Mouse (Mus musculus): ENCODE measurements around the gene Brd3os. TPM values are rescaled to one million over a fixed set of nuclear protein-coding genes. Genes with fewer than 3 reads are reported as not detected.

Gene Brd3os
- polyA plus RNA-seq, 1 experiment, result 5.5 TPM

DNA sequence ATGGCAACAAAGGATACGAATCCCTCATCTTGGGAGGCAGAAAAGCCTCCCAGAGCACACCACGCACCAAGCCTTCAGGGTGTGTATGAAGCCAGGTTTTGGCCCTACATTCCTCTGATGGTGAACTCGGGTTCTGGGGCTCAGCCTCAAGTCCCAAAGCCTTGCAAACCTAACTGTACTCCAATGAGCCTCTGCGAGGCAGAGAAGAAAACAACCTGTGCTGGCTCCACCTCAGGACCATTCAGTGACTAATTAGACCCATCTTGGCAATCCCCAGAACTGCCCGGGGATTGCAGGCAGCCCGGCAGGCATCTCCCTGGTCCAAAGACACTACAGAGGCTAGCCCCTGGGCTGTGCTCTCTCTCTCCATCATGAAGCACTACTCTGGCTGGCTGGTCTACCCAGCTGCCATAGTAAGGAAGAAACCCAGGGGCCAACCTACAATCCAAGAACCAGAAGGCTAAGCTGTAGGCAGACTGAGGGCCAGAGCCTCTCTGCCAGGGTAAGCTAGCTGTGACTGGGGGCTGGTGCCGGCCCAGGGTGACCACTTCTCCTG, 29.8 kb upstream of the Brd3os start:
- no peak overlapping the region for H3K4me3 ChIP-seq (ENCODE audit: insufficient read depth, poor library complexity, severe bottlenecking)
- H3K36me3 ChIP-seq (ENCODE audit: control insufficient read depth, insufficient read depth), result no peaks in the 10 kb centered on the region
- no peaks in the 10 kb centered on the region for H3K27me3 ChIP-seq (ENCODE audit: control insufficient read depth, insufficient read depth, insufficient read length)
- H3K79me2 ChIP-seq (ENCODE audit: control insufficient read depth, insufficient read depth), result peaks cover 100% of the 10 kb centered on the region
- no peak for TF ChIP-seq CEBPB (IDR thresholded peaks at IDR 0.05; ENCODE audit: low read depth)
- peaks cover 42% of the 10 kb centered on the region for H3K79me3 ChIP-seq (ENCODE audit: low read depth)
- no peak overlapping the region for H3ac ChIP-seq (ENCODE audit: control insufficient read depth, insufficient read length, low read depth)

DNA sequence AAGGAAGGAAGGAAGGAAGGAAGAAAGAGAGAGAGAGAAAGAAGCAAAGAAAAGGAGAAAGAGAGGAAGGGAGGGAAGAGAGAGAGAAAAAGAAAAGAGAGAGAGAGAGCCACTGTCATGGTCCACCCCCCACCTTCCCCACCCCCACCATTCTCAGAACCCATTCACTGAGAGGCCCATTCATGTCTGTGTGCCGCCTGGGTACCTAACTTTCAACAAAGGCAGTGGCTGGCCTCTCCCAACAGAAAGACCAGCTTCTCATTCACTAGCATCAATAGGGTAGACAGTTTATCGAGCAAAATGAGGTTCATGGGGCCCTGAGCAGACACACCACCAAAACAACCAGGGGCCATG, 28.6 kb upstream of the Brd3os start:
- H3K79me3 ChIP-seq (ENCODE audit: low read depth), result peaks cover 41% of the 10 kb centered on the region
- no peaks in the 10 kb centered on the region for H3K27me3 ChIP-seq (ENCODE audit: control insufficient read depth, insufficient read depth, insufficient read length)
- peak overlapping the region; percentile 46 for H3ac ChIP-seq (ENCODE audit: control insufficient read depth, insufficient read length, low read depth)
- no peak overlapping the region for H3K4me3 ChIP-seq (ENCODE audit: insufficient read depth, poor library complexity, severe bottlenecking)
- TF ChIP-seq USF1 (IDR thresholded peaks at IDR 0.05; ENCODE audit: low read depth) (no peak), FOSL1 (IDR thresholded peaks at IDR 0.05; ENCODE audit: insufficient read depth, low read length, poor library complexity, severe bottlenecking) (no peak), MAX (IDR thresholded peaks at IDR 0.05) (no peak), CEBPB (IDR thresholded peaks at IDR 0.05; ENCODE audit: low read depth) (no peak), CTCF (IDR thresholded peaks at IDR 0.05; ENCODE audit: control insufficient read depth, insufficient read depth, insufficient read length) (no peak), MYOD1 (IDR thresholded peaks at IDR 0.05; ENCODE audit: control insufficient read depth, insufficient read length, low read depth) (no peak), MYOG (IDR thresholded peaks at IDR 0.05; ENCODE audit: control insufficient read depth, extremely low read depth, insufficient read length) (no peak)
- no peaks in the 10 kb centered on the region for H3K36me3 ChIP-seq (ENCODE audit: control insufficient read depth, insufficient read depth)
- H3K79me2 ChIP-seq (ENCODE audit: control insufficient read depth, insufficient read depth), result peaks cover 100% of the 10 kb centered on the region

DNA sequence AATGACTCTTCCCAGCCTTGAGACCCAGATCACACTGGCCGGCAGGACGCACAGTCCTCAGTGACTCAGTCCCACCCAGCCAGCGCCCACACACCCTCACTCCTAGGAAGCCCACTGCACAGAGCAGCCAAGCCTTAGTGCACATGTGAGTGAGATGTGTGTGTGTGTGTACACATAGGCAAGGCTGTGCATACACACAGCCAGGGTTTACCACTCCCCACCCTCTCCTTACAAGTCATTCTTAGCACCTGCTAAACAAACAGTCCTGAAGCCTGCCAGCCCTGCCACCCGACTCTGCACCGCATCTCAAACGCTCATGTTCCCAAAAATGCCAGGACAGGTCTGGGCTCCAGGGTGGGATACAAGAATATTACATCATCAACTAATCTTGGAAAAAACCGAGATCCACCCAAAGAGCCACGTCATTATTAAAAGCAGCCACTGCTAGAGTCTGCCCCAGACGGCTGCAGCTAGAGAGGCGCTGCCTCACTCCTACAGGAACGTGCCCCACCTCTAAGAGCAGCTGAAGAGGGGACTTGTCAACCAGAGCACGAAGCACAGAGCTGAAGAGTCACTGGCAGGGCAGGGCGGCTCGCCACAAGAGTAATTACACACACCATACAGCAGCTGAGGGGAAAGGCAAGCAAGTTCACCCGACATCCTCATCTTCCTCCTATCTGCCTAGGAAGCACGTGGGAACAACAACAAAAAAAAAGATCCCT, 28.0 kb upstream of the Brd3os start:
- H3K36me3 ChIP-seq (ENCODE audit: control insufficient read depth, insufficient read depth), result no peaks in the 10 kb centered on the region
- peaks cover 40% of the 10 kb centered on the region for H3K79me3 ChIP-seq (ENCODE audit: low read depth)
- H3K79me2 ChIP-seq (ENCODE audit: control insufficient read depth, insufficient read depth), result peaks cover 100% of the 10 kb centered on the region
- no peak overlapping the region for H3K4me3 ChIP-seq (ENCODE audit: insufficient read depth, poor library complexity, severe bottlenecking)
- TF ChIP-seq CEBPB (IDR thresholded peaks at IDR 0.05; ENCODE audit: low read depth), result no peak
- peak; percentile 53 for TF ChIP-seq MYOD1 (IDR thresholded peaks at IDR 0.05; ENCODE audit: control insufficient read depth, insufficient read length, low read depth)
- no peak for TF ChIP-seq FOSL1 (IDR thresholded peaks at IDR 0.05; ENCODE audit: insufficient read depth, low read length, poor library complexity, severe bottlenecking)
- no peaks in the 10 kb centered on the region for H3K27me3 ChIP-seq (ENCODE audit: control insufficient read depth, insufficient read depth, insufficient read length)
- peak overlapping the region; percentile 46 for H3ac ChIP-seq (ENCODE audit: control insufficient read depth, insufficient read length, low read depth)

DNA sequence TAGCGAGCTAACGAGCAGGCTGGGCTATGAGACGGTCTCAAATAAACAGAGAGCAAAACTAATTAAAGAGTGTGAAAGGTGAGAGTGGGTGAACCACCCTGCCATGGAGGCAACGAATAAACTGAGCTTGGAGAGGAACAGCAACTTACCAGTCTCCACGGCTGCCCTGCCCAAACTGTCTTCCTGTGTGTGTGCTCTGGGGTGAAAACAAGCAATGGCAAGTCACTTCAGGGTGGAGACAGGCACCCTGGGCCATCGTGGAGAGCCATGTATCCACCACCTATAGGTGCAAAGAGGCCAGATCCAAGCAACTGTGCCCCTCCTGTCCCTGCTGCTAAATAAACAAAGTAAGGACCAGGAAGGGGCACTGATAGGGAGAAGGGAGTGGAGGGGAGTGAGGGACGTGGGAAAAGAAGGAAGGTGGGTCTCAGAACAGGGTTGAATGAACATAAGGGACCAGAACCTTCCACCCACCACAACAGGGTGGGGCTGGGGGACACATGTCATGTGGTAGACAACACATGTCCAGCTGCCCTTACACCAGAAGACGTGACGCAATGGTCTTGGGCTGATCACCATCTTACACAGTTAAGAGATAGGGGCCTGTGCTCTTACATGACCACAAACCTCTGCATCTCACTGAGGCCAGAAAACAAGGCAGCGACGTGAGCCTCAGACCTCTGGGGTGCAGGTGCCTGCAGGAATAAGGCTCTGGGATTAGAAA, 26.9 kb upstream of the Brd3os start:
- H3K79me3 ChIP-seq (ENCODE audit: low read depth), result peaks cover 42% of the 10 kb centered on the region
- H3ac ChIP-seq (ENCODE audit: control insufficient read depth, insufficient read length, low read depth), result no peak overlapping the region
- no peaks in the 10 kb centered on the region for H3K36me3 ChIP-seq (ENCODE audit: control insufficient read depth, insufficient read depth)
- peaks cover 100% of the 10 kb centered on the region for H3K79me2 ChIP-seq (ENCODE audit: control insufficient read depth, insufficient read depth)
- TF ChIP-seq CTCF (IDR thresholded peaks at IDR 0.05; ENCODE audit: control insufficient read depth, insufficient read depth, insufficient read length), result no peak
- TF ChIP-seq CEBPB (IDR thresholded peaks at IDR 0.05; ENCODE audit: low read depth), result peak; percentile 20
- no peaks in the 10 kb centered on the region for H3K27me3 ChIP-seq (ENCODE audit: control insufficient read depth, insufficient read depth, insufficient read length)
- no peak overlapping the region for H3K4me3 ChIP-seq (ENCODE audit: insufficient read depth, poor library complexity, severe bottlenecking)

DNA sequence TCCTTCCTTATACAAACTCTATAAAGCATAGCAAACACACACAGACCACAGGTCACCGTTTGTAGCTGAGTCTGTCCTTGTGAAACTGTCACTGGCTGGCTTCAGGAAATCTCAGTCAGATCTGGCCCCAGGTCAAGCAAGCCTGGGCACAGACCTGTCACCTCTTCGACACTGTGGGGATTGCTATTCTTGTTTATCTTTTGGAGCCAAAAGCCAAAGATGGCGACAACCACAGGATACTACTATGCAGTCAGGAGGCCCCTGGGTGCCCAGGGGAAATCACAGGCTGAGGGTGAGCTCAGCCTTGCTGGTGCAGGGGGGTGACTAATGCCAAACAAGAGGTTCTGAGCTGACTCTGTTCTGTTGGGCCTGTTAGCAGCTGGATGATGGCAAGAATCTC, 25.7 kb upstream of the Brd3os start:
- H3K4me3 ChIP-seq (ENCODE audit: insufficient read depth, poor library complexity, severe bottlenecking), result no peak overlapping the region
- H3K79me2 ChIP-seq (ENCODE audit: control insufficient read depth, insufficient read depth), result peaks cover 100% of the 10 kb centered on the region
- no peak overlapping the region for H3ac ChIP-seq (ENCODE audit: control insufficient read depth, insufficient read length, low read depth)
- no peaks in the 10 kb centered on the region for H3K36me3 ChIP-seq (ENCODE audit: control insufficient read depth, insufficient read depth)
- TF ChIP-seq MYOD1 (IDR thresholded peaks at IDR 0.05; ENCODE audit: control insufficient read depth, insufficient read length, low read depth) (peak; percentile 14), MAX (IDR thresholded peaks at IDR 0.05) (peak; percentile 9), CTCF (IDR thresholded peaks at IDR 0.05; ENCODE audit: control insufficient read depth, insufficient read depth, insufficient read length) (no peak)
- H3K27me3 ChIP-seq (ENCODE audit: control insufficient read depth, insufficient read depth, insufficient read length), result no peaks in the 10 kb centered on the region
- H3K79me3 ChIP-seq (ENCODE audit: low read depth), result peaks cover 46% of the 10 kb centered on the region

DNA sequence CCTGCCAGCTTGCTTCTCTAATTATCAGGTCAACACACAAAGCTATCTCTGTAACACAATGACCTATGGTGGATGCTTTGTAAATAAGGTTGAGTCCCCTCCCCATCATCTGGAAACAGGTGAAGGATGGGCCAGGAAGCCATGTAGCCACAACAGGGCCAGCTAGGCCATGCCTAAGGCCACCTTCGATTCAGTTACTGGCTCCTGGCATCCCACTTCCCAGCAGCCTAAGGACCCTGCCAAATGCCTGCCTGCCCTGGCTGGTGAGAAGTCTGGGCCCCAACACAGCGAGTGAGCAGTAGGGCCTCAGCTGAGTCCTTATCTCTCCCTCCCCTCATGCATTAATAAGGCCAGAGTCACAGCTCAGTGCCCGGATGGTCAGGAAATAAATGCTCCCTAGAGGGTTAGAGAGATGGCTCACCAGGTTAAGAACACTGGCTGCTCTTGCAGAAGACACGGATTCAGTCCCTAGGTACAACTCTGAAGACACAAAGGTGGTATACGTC, 24.4 kb upstream of the Brd3os start:
- Histone ChIP-seq H3K79me3 (ENCODE audit: low read depth) (peaks cover 52% of the 10 kb centered on the region), H3K36me3 (ENCODE audit: control insufficient read depth, insufficient read depth) (no peaks in the 10 kb centered on the region), H3K4me3 (ENCODE audit: insufficient read depth, poor library complexity, severe bottlenecking) (no peak overlapping the region), H3K79me2 (ENCODE audit: control insufficient read depth, insufficient read depth) (peaks cover 100% of the 10 kb centered on the region), H3ac (ENCODE audit: control insufficient read depth, insufficient read length, low read depth) (no peak overlapping the region), H3K27me3 (ENCODE audit: control insufficient read depth, insufficient read depth, insufficient read length) (no peaks in the 10 kb centered on the region)
- TF ChIP-seq MYOD1 (IDR thresholded peaks at IDR 0.05; ENCODE audit: control insufficient read depth, insufficient read length, low read depth) (no peak), MYOG (IDR thresholded peaks at IDR 0.05; ENCODE audit: control insufficient read depth, extremely low read depth, insufficient read length) (no peak), FOSL1 (IDR thresholded peaks at IDR 0.05; ENCODE audit: insufficient read depth, low read length, poor library complexity, severe bottlenecking) (no peak), MAX (IDR thresholded peaks at IDR 0.05) (no peak), USF1 (IDR thresholded peaks at IDR 0.05; ENCODE audit: low read depth) (no peak), CTCF (IDR thresholded peaks at IDR 0.05; ENCODE audit: control insufficient read depth, insufficient read depth, insufficient read length) (no peak), CEBPB (IDR thresholded peaks at IDR 0.05; ENCODE audit: low read depth) (no peak)

Data from C2C12 (cell line).